Mouse (Mus musculus): ENCODE results near the gene Gnai1. TPM values are rescaled to one million over a fixed set of nuclear protein-coding genes. Genes with fewer than 3 reads are reported as not detected.

The Gnai1 gene
- polyA plus RNA-seq, 1 experiment, result 1.6 TPM

GRCm38 (mm10) chr5:18229396-18229795, 130.8 kb downstream of the Gnai1 start:
- WGBS, result 34% methylated on average over 1 of the region's 1 CpGs
- TF ChIP-seq CTCF (IDR thresholded peaks at IDR 0.05; ENCODE audit: extremely low read depth, insufficient read length, insufficient replicate concordance, low read depth, low read length) (no peak), POLR2A (IDR thresholded peaks at IDR 0.05; ENCODE audit: low read depth, low read length) (no peak)

DNA sequence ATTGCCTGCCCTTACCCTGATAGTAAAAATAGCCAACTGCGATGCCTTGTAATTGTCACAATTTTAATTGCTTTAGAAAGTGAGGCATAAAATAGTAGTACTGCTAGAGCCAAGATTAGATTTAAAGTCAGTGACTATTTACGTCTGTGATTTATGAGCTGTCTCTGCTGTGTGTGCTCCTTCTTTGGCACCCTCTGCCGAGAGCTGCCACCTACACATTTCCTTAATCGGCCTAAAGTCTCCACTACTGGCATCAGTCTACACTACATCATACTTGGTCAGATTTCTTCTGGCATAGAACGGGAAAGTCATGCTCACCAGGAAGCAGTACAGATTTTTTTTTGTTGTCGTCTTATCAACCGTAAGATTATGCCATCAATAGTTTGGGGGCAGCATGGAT, 131.3 kb downstream of the Gnai1 start:
- Histone ChIP-seq H3K27ac (ENCODE audit: insufficient read depth, low read depth, low read length) (no peak overlapping the region), H3K27me3 (ENCODE audit: control insufficient read depth, insufficient read depth, low read length) (no peaks in the 10 kb centered on the region), H3K4me3 (ENCODE audit: low read depth, low read length) (no peak overlapping the region), H3K4me1 (ENCODE audit: control insufficient read depth, insufficient read depth, insufficient read length, low read length) (no peaks in the 10 kb centered on the region), H3K36me3 (ENCODE audit: control insufficient read depth, insufficient read depth, low read length) (no peaks in the 10 kb centered on the region)
- WGBS, result 60% methylated on average over 7 of the region's 7 CpGs
- TF ChIP-seq POLR2A (IDR thresholded peaks at IDR 0.05; ENCODE audit: low read depth, low read length), result no peak
- no peak for TF ChIP-seq CTCF (IDR thresholded peaks at IDR 0.05; ENCODE audit: extremely low read depth, insufficient read length, insufficient replicate concordance, low read depth, low read length)

More at GRCm38 (mm10) chr5:18229396-18229795, 130.8 kb downstream of the Gnai1 start:
- H3K27me3 ChIP-seq (ENCODE audit: control insufficient read depth, insufficient read depth, low read length), result no peaks in the 10 kb centered on the region
- no peaks in the 10 kb centered on the region for H3K36me3 ChIP-seq (ENCODE audit: control insufficient read depth, insufficient read depth, low read length)
- H3K4me3 ChIP-seq (ENCODE audit: low read depth, low read length), result no peak overlapping the region
- H3K27ac ChIP-seq (ENCODE audit: insufficient read depth, low read depth, low read length), result no peak overlapping the region
- H3K4me1 ChIP-seq (ENCODE audit: control insufficient read depth, insufficient read depth, insufficient read length, low read length), result no peaks in the 10 kb centered on the region

GRCm38 (mm10) chr5:18220873-18221272, 139.3 kb downstream of the Gnai1 start:
- no peak overlapping the region for H3K27ac ChIP-seq (ENCODE audit: insufficient read depth, low read depth, low read length)
- WGBS, result 54% methylated on average over 1 of the region's 1 CpGs
- no peaks in the 10 kb centered on the region for H3K4me1 ChIP-seq (ENCODE audit: control insufficient read depth, insufficient read depth, insufficient read length, low read length)
- H3K4me3 ChIP-seq (ENCODE audit: low read depth, low read length), result no peak overlapping the region
- no peaks in the 10 kb centered on the region for H3K36me3 ChIP-seq (ENCODE audit: control insufficient read depth, insufficient read depth, low read length)
- TF ChIP-seq POLR2A (IDR thresholded peaks at IDR 0.05; ENCODE audit: low read depth, low read length) (no peak), CTCF (IDR thresholded peaks at IDR 0.05; ENCODE audit: extremely low read depth, insufficient read length, insufficient replicate concordance, low read depth, low read length) (no peak)
- H3K27me3 ChIP-seq (ENCODE audit: control insufficient read depth, insufficient read depth, low read length), result no peaks in the 10 kb centered on the region

DNA sequence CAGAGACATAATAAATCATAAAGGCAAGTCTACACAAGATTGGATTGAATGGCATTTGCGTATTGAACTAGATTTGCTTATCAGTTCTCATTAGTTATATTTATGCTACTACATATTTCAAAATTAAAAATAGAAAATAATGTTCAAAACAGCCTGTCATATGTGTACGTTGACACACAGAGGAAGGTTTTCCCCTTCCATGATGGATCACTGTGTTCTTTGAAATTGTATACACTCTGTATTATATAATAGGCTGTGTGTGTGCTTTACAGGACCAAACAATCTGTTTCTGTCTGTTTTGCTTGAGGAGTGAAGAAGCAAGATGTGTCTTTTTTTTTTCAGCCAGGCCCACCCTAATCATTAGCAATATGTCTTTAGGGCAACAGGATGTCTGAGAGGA, 141.9 kb downstream of the Gnai1 start:
- 73% methylated on average over 2 of the region's 2 CpGs for WGBS
- Histone ChIP-seq H3K27me3 (ENCODE audit: control insufficient read depth, insufficient read depth, low read length) (no peaks in the 10 kb centered on the region), H3K4me1 (ENCODE audit: control insufficient read depth, insufficient read depth, insufficient read length, low read length) (no peaks in the 10 kb centered on the region), H3K36me3 (ENCODE audit: control insufficient read depth, insufficient read depth, low read length) (no peaks in the 10 kb centered on the region), H3K4me3 (ENCODE audit: low read depth, low read length) (no peak overlapping the region), H3K27ac (ENCODE audit: insufficient read depth, low read depth, low read length) (no peak overlapping the region)
- TF ChIP-seq CTCF (IDR thresholded peaks at IDR 0.05; ENCODE audit: extremely low read depth, insufficient read length, insufficient replicate concordance, low read depth, low read length), result no peak
- TF ChIP-seq POLR2A (IDR thresholded peaks at IDR 0.05; ENCODE audit: low read depth, low read length), result no peak

- Histone ChIP-seq H3K36me3 (ENCODE audit: control insufficient read depth, insufficient read depth, low read length) (no peaks in the 10 kb centered on the region), H3K27me3 (ENCODE audit: control insufficient read depth, insufficient read depth, low read length) (no peaks in the 10 kb centered on the region), H3K4me3 (ENCODE audit: low read depth, low read length) (no peak overlapping the region), H3K4me1 (ENCODE audit: control insufficient read depth, insufficient read depth, insufficient read length, low read length) (no peaks in the 10 kb centered on the region), H3K27ac (ENCODE audit: insufficient read depth, low read depth, low read length) (no peak overlapping the region)
- TF ChIP-seq POLR2A (IDR thresholded peaks at IDR 0.05; ENCODE audit: low read depth, low read length), result no peak
- TF ChIP-seq CTCF (IDR thresholded peaks at IDR 0.05; ENCODE audit: extremely low read depth, insufficient read length, insufficient replicate concordance, low read depth, low read length), result no peak
Measured at GRCm38 (mm10) chr5:18217856-18218255, 142.3 kb downstream of the Gnai1 start.
